Comparison of ENCODE assay signal across 24 mouse cellular contexts in genomic region chr2:181685686-181686085, GRCm38 (mm10). TPM values are rescaled to one million over a fixed set of nuclear protein-coding genes. Genes with fewer than 3 reads are reported as not detected.
"Had no signal": no experiment of that assay in that cellular context is flagged by ENCODE, and none has a peak within 500 bp of the region (broad histone marks: within the 10 kb centered on the region; RNA-seq: fewer than 3 reads in every experiment).

No protein-coding gene starts in this region.

- H3K4me3 ChIP-seq: neural tube, embryonic 13.5 days; neural tube, embryonic 15.5 days; stomach, embryonic 15.5 days had no signal

- H3K27me3 ChIP-seq: neural tube, embryonic 13.5 days; neural tube, embryonic 15.5 days; stomach, embryonic 15.5 days had no signal

- DNase-seq: retina, postnatal 1 day; right cerebral cortex, adult 18-20 months; right cerebral cortex, postnatal 14 days; right cerebral cortex, postnatal 25 days; right cerebral cortex, postnatal 4 days; spleen, adult 18-20 months; thymus, adult 18-20 months; thymus, adult 2 months; thymus, postnatal 14 days; thymus, postnatal 25 days; thymus, postnatal 36 days; thymus, postnatal 4 days had no signal

- H3K4me2 ChIP-seq: neural tube, embryonic 13.5 days; neural tube, embryonic 15.5 days; stomach, embryonic 15.5 days had no signal

- H3K27ac ChIP-seq: neural tube, embryonic 13.5 days; neural tube, embryonic 15.5 days; stomach, embryonic 15.5 days had no signal

- H3K9ac ChIP-seq: neural tube, embryonic 13.5 days; neural tube, embryonic 15.5 days; stomach, embryonic 15.5 days had no signal

- H3K9me3 ChIP-seq: neural tube, embryonic 13.5 days; neural tube, embryonic 15.5 days; stomach, embryonic 15.5 days had no signal

RNA-seq across cellular contexts. Expression of gene Lkaaear1, which starts 12.6 kb away (rescaled TPM):
- total RNA-seq: neutrophil, adult 5-6 weeks had no signal
- polyA plus RNA-seq: neural tube, embryonic 13.5 days; neural tube, embryonic 14.5 days; neural tube, embryonic 15.5 days; small intestine, adult 2 months; spleen, adult 2 months; stomach, embryonic 14.5 days; stomach, embryonic 15.5 days; stomach, embryonic 16.5 days; thymus, adult 2 months; thymus, postnatal 0 days; urinary bladder, adult 2 months had no signal

RNA-seq across cellular contexts. Expression of gene Sox18, which starts 14.2 kb away (rescaled TPM):
- total RNA-seq: neutrophil, adult 5-6 weeks had no signal

RNA-seq across cellular contexts. Expression of gene Gm29797, which starts 28.9 kb away (rescaled TPM):
- total RNA-seq: neutrophil, adult 5-6 weeks had no signal
- polyA plus RNA-seq: neural tube, embryonic 13.5 days; neural tube, embryonic 14.5 days; spleen, adult 2 months; stomach, embryonic 14.5 days; stomach, embryonic 16.5 days; testis, adult 2 months had no signal
